Mouse (Mus musculus): ENCODE results near the gene Car5a. TPM values are rescaled to one million over a fixed set of nuclear protein-coding genes. Genes with fewer than 3 reads are reported as not detected.

Gene Car5a
- total and polyA plus RNA-seq, 3 experiments, result 0.16 to 0.68 (median 0.57) TPM

- DNase-seq (ENCODE audit: low spot score) (peak; percentile 25), ATAC-seq (ENCODE audit: extremely low read depth, insufficient number of reproducible peaks, low FRiP score, poor library complexity, severe bottlenecking) (peak; percentile 41; the same call in 1 of the 2 replicates)
- Histone ChIP-seq H3K36me3 (replicated peaks) (peaks cover 70% of the 10 kb centered on the region), H3K9me3 (replicated peaks) (no peaks in the 10 kb centered on the region), H3K27me3 (ENCODE audit: insufficient read depth, low read length) (no peaks in the 10 kb centered on the region), H3K4me3 (ENCODE audit: low read depth, low read length) (no peak overlapping the region; the same call in 1 of the 2 replicates), H3K4me1 (ENCODE audit: insufficient read depth, low read depth, low read length) (peaks cover 83% of the 10 kb centered on the region)
- no peak for TF ChIP-seq CTCF (IDR thresholded peaks at IDR 0.05; ENCODE audit: low read depth, low read length)
- no peak for TF ChIP-seq TAL1 (conservative IDR thresholded peaks at IDR 0.05; ENCODE audit: low read depth, low read length)
- TF ChIP-seq POLR2AphosphoS5 (IDR thresholded peaks at IDR 0.05; ENCODE audit: insufficient replicate concordance, low read depth, low read length), result no peak
- TF ChIP-seq GATA2 (IDR thresholded peaks at IDR 0.05; ENCODE audit: borderline replicate concordance, low read depth, low read length), result no peak
- TF ChIP-seq GATA1 (IDR thresholded peaks at IDR 0.05; ENCODE audit: borderline replicate concordance, low read length), result no peak
These were observed 18.2 kb upstream of the Car5a start for GRCm38 (mm10) chr8:121962892-121963291.

- H3K27me3 ChIP-seq (ENCODE audit: insufficient read depth, low read length), result no peaks in the 10 kb centered on the region
- peaks cover 86% of the 10 kb centered on the region for H3K4me1 ChIP-seq (ENCODE audit: insufficient read depth, low read depth, low read length)
- no peak for ATAC-seq (ENCODE audit: extremely low read depth, insufficient number of reproducible peaks, low FRiP score, poor library complexity, severe bottlenecking)
- no peak for DNase-seq (ENCODE audit: low spot score)
- H3K4me3 ChIP-seq (ENCODE audit: low read depth, low read length), result no peak overlapping the region; the same call in 1 of the 2 replicates
- no peak for TF ChIP-seq POLR2AphosphoS5 (IDR thresholded peaks at IDR 0.05; ENCODE audit: insufficient replicate concordance, low read depth, low read length)
- TF ChIP-seq TAL1 (conservative IDR thresholded peaks at IDR 0.05; ENCODE audit: low read depth, low read length), result no peak
- no peak for TF ChIP-seq GATA2 (IDR thresholded peaks at IDR 0.05; ENCODE audit: borderline replicate concordance, low read depth, low read length)
- TF ChIP-seq GATA1 (IDR thresholded peaks at IDR 0.05; ENCODE audit: borderline replicate concordance, low read length), result no peak
- TF ChIP-seq CTCF (IDR thresholded peaks at IDR 0.05; ENCODE audit: low read depth, low read length), result no peak
- peaks cover 64% of the 10 kb centered on the region for H3K36me3 ChIP-seq (replicated peaks)
- no peaks in the 10 kb centered on the region for H3K9me3 ChIP-seq (replicated peaks)
These were observed 13.7 kb upstream of the Car5a start for GRCm38 (mm10) chr8:121958395-121958794.

GRCm38 (mm10) chr8:121955825-121956500, 11.3 kb upstream of the Car5a start:
- no peaks in the 10 kb centered on the region for H3K27me3 ChIP-seq (ENCODE audit: insufficient read depth, low read length)
- no peak for TF ChIP-seq GATA1 (IDR thresholded peaks at IDR 0.05; ENCODE audit: borderline replicate concordance, low read length)
- no peak for TF ChIP-seq GATA2 (IDR thresholded peaks at IDR 0.05; ENCODE audit: borderline replicate concordance, low read depth, low read length)
- TF ChIP-seq POLR2AphosphoS5 (IDR thresholded peaks at IDR 0.05; ENCODE audit: insufficient replicate concordance, low read depth, low read length), result peak; percentile 53; the same call in 1 of the 2 replicates
- TF ChIP-seq TAL1 (conservative IDR thresholded peaks at IDR 0.05; ENCODE audit: low read depth, low read length), result peak; percentile 89
- no peak for TF ChIP-seq CTCF (IDR thresholded peaks at IDR 0.05; ENCODE audit: low read depth, low read length)
- H3K4me3 ChIP-seq (ENCODE audit: low read depth, low read length), result peak overlapping the region; percentile 22; the same call in 1 of the 2 replicates
- H3K36me3 ChIP-seq (replicated peaks), result peaks cover 63% of the 10 kb centered on the region
- no peaks in the 10 kb centered on the region for H3K9me3 ChIP-seq (replicated peaks)
- ATAC-seq (ENCODE audit: extremely low read depth, insufficient number of reproducible peaks, low FRiP score, poor library complexity, severe bottlenecking) (peak; percentile 87), DNase-seq (ENCODE audit: low spot score) (peak; percentile 66)
- peaks cover 82% of the 10 kb centered on the region for H3K4me1 ChIP-seq (ENCODE audit: insufficient read depth, low read depth, low read length)

GRCm38 (mm10) chr8:121954981-121955555, 10.4 kb upstream of the Car5a start:
- H3K9me3 ChIP-seq (replicated peaks), result no peaks in the 10 kb centered on the region
- H3K4me1 ChIP-seq (ENCODE audit: insufficient read depth, low read depth, low read length), result peaks cover 74% of the 10 kb centered on the region
- H3K4me3 ChIP-seq (ENCODE audit: low read depth, low read length), result peak overlapping the region; percentile 64; the same call in 1 of the 2 replicates
- DNase-seq (ENCODE audit: low spot score) (no peak), ATAC-seq (ENCODE audit: extremely low read depth, insufficient number of reproducible peaks, low FRiP score, poor library complexity, severe bottlenecking) (no peak)
- peaks cover 55% of the 10 kb centered on the region for H3K36me3 ChIP-seq (replicated peaks)
- TF ChIP-seq GATA2 (IDR thresholded peaks at IDR 0.05; ENCODE audit: borderline replicate concordance, low read depth, low read length), result no peak
- no peak for TF ChIP-seq POLR2AphosphoS5 (IDR thresholded peaks at IDR 0.05; ENCODE audit: insufficient replicate concordance, low read depth, low read length)
- no peak for TF ChIP-seq TAL1 (conservative IDR thresholded peaks at IDR 0.05; ENCODE audit: low read depth, low read length)
- no peak for TF ChIP-seq GATA1 (IDR thresholded peaks at IDR 0.05; ENCODE audit: borderline replicate concordance, low read length)
- no peaks in the 10 kb centered on the region for H3K27me3 ChIP-seq (ENCODE audit: insufficient read depth, low read length)

GRCm38 (mm10) chr8:121953821-121954545, 9.3 kb upstream of the Car5a start:
- ATAC-seq (ENCODE audit: extremely low read depth, insufficient number of reproducible peaks, low FRiP score, poor library complexity, severe bottlenecking), result no peak
- Histone ChIP-seq H3K36me3 (replicated peaks) (peaks cover 52% of the 10 kb centered on the region), H3K4me1 (ENCODE audit: insufficient read depth, low read depth, low read length) (peaks cover 80% of the 10 kb centered on the region), H3K4me3 (ENCODE audit: low read depth, low read length) (peak overlapping the region; percentile 64; the same call in 1 of the 2 replicates), H3K9me3 (replicated peaks) (no peaks in the 10 kb centered on the region), H3K27me3 (ENCODE audit: insufficient read depth, low read length) (no peaks in the 10 kb centered on the region)
- TF ChIP-seq POLR2AphosphoS5 (IDR thresholded peaks at IDR 0.05; ENCODE audit: insufficient replicate concordance, low read depth, low read length) (peak; percentile 27; the same call in 1 of the 2 replicates), TAL1 (conservative IDR thresholded peaks at IDR 0.05; ENCODE audit: low read depth, low read length) (no peak)
- DNase-seq (ENCODE audit: low spot score), result peak; percentile 38

- Histone ChIP-seq H3K4me1 (ENCODE audit: insufficient read depth, low read depth, low read length) (peaks cover 84% of the 10 kb centered on the region), H3K36me3 (replicated peaks) (peaks cover 44% of the 10 kb centered on the region), H3K4me3 (ENCODE audit: low read depth, low read length) (peak overlapping the region; percentile 63; the same call in 1 of the 2 replicates), H3K27me3 (ENCODE audit: insufficient read depth, low read length) (no peaks in the 10 kb centered on the region), H3K9me3 (replicated peaks) (no peaks in the 10 kb centered on the region)
- TF ChIP-seq GATA1 (IDR thresholded peaks at IDR 0.05; ENCODE audit: borderline replicate concordance, low read length), result no peak
- no peak for TF ChIP-seq TAL1 (conservative IDR thresholded peaks at IDR 0.05; ENCODE audit: low read depth, low read length)
- TF ChIP-seq POLR2AphosphoS5 (IDR thresholded peaks at IDR 0.05; ENCODE audit: insufficient replicate concordance, low read depth, low read length), result no peak
- no peak for TF ChIP-seq GATA2 (IDR thresholded peaks at IDR 0.05; ENCODE audit: borderline replicate concordance, low read depth, low read length)
- no peak for TF ChIP-seq CTCF (IDR thresholded peaks at IDR 0.05; ENCODE audit: low read depth, low read length)
- ATAC-seq (ENCODE audit: extremely low read depth, insufficient number of reproducible peaks, low FRiP score, poor library complexity, severe bottlenecking), result no peak
- DNase-seq (ENCODE audit: low spot score), result no peak
These were observed 8.1 kb upstream of the Car5a start for GRCm38 (mm10) chr8:121952800-121953199.
